Mouse (Mus musculus): ENCODE results near the gene Ryr2.

DNA sequence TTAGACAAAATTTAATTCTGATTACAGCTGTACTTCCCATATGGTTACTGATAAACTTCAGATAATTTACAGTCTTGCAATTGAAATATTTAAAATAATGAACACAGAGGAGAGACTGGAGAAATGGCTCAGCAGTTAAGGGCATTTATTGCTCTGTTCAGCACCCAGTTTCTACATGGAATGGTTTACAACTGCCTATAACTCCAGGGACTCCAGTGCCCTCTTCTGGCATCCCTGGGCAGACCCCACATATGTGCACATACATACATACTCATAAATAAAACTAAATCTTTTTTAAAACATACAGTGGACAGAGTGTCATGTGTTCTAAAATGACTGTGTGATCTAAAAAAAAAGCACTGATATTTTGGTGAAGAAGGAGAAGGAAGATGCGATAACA is 262.9 kb downstream of the Ryr2 start:
- TF ChIP-seq MAFK (IDR thresholded peaks at IDR 0.05; ENCODE audit: insufficient read depth, low read depth, low read length) = no peak
- no peak for TF ChIP-seq HCFC1 (IDR thresholded peaks at IDR 0.05; ENCODE audit: borderline replicate concordance, insufficient read depth, low read length)
- TF ChIP-seq CHD2 (IDR thresholded peaks at IDR 0.05; ENCODE audit: low read depth, low read length) = no peak
- TF ChIP-seq ZC3H11A (IDR thresholded peaks at IDR 0.05; ENCODE audit: borderline replicate concordance, low read depth, low read length) = no peak
- TF ChIP-seq ZNF384 (IDR thresholded peaks at IDR 0.05; ENCODE audit: low read depth, low read length) = no peak
